Mouse (Mus musculus): ENCODE data around the gene Olfr721-ps1.

The Olfr721-ps1 gene

DNA sequence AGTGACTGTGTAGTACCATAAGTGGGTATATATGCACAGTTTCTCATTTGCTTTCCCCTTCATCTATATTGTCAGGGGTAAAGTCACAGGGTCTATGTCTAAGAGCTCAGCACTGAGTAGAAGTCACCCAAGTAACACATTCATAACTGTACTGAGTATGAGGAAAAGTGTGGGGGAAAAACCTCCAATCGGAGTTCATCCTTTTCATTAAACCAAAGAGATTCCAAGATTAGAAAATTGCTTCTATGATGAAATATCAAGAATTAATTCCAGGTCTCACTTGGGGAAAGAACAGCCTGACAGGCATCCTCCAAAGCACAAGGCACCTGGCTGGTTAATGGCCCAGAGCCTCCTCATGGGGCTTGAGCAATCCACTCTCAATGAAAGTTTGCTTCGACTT, at the start of gene Olfr721-ps1:
Olfr721-ps1 (plus strand) TSS at position 301 of the 400 bp plus-strand sequence.
- DNase-seq, result no peak

- DNase-seq, result no peak
These were observed 49.1 kb upstream of the Olfr721-ps1 start for GRCm38 (mm10) chr14:14351721-14352590.

GRCm38 (mm10) chr14:14352606-14353005, 48.5 kb upstream of the Olfr721-ps1 start:
- no peak for DNase-seq

DNA sequence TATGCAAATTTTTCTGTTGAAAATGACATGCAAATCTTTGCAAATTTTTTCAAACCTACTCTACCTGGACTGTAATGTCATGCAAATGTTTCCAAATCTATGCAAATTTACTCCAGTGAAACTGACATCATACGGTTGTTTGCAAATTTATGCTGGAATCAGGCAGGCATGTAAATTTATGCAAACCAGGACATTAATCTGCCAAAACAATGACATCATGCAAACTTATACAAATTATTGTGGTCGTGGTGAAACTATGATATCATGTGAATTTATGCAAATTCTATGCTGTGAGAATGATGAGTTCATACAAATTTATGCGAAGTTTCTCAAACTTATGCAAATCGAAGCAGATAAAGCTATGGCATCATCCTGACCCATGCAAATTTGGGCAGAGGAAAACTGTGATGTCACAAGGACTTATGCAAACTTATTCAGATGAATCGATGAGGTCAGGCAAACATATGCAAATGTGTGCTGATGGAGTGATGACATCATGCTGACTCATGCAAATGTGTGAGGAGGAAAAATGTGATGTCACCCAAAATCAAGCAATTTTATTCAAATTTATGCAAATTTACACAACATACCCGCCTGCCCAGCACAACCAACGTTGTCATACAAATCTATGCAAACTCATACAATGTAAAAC, 47.9 kb upstream of the Olfr721-ps1 start:
- DNase-seq, result no peak

GRCm38 (mm10) chr14:14353740-14354510, 47.2 kb upstream of the Olfr721-ps1 start:
- DNase-seq, result no peak

GRCm38 (mm10) chr14:14354511-14355359, 46.4 kb upstream of the Olfr721-ps1 start:
- no peak for DNase-seq

- DNase-seq, result no peak
These were observed 45.8 kb upstream of the Olfr721-ps1 start for GRCm38 (mm10) chr14:14355360-14355646.

DNA sequence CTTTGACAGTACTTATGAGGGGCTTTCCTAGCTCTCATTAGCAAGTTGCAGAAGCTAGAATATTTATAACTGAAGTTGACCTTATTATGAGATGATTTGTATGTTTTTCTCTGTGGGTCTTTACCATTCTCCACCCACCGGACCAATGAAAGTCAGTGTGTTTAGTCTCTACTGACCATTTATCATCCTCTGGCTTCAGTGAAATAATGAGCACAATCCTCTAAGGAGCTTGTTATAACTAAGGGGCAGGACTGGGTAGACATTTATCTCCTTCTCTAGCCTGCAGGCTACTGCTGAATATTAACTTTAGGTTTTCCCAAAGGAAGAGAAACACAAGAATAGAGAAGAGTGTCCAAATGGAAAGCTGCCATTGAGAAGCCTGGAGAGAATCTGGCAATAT, 5.6 kb upstream of the Olfr721-ps1 start:
- no peak for DNase-seq

- no peak for DNase-seq
These were observed 35.1 kb downstream of the Olfr721-ps1 start for GRCm38 (mm10) chr14:14436078-14436658.
